Mouse (Mus musculus): ENCODE measurements around the gene Nutf2. TPM values are rescaled to one million over a fixed set of nuclear protein-coding genes. Genes with fewer than 3 reads are reported as not detected.

Gene Nutf2
- polyA plus RNA-seq, 2 experiments from 2014 or later, result 5.1 to 101 TPM

Other genes with a start within 250 kb of the Nutf2 start
- 10 to 100 TPM; 51.3 to 61.4 TPM for gene Ctcf, start 224.0 kb upstream of the Nutf2 start, polyA plus RNA-seq (2017; shearing (Covaris generic))
- under 1 TPM in 1 of 2 experiments, not detected in 1; 0.87 TPM for gene Agrp, start 223.2 kb upstream of the Nutf2 start, polyA plus RNA-seq (2017; shearing (Covaris generic))
- 1 to 10 TPM; 6.0 to 7.9 TPM for gene Carmil2, start 174.3 kb upstream of the Nutf2 start, polyA plus RNA-seq (2017; shearing (Covaris generic))
- 10 to 100 TPM; 50.0 to 57.3 TPM for gene Acd, start 159.5 kb upstream of the Nutf2 start, polyA plus RNA-seq (2017; shearing (Covaris generic))
- 10 to 100 TPM; 10.8 to 13.8 TPM for gene Pard6a, start 159.4 kb upstream of the Nutf2 start, polyA plus RNA-seq (2017; shearing (Covaris generic))
- not detected for gene 4933405L10Rik, start 152.9 kb upstream of the Nutf2 start, polyA plus RNA-seq (2017; shearing (Covaris generic))
- 1 to 10 TPM; 1.4 to 3.8 TPM for gene Enkd1, start 152.4 kb upstream of the Nutf2 start, polyA plus RNA-seq (2017; shearing (Covaris generic))
- 1 to 10 TPM; 1.8 to 4.3 TPM for gene Gfod2, start 101.9 kb upstream of the Nutf2 start, polyA plus RNA-seq (2017; shearing (Covaris generic))
- 1 to 10 TPM; 6.6 to 7.0 TPM for gene Ranbp10, start 33.2 kb upstream of the Nutf2 start, polyA plus RNA-seq (2017; shearing (Covaris generic))
- gene Tsnaxip1, start 32.8 kb upstream of the Nutf2 start, polyA plus RNA-seq (2017; shearing (Covaris generic)), result not detected
- gene Cenpt, start 7.3 kb upstream of the Nutf2 start, polyA plus RNA-seq (2017; shearing (Covaris generic)), result 10 to 100 TPM; 16.1 to 18.6 TPM
- 1 to 10 TPM; 7.0 to 7.4 TPM for gene Thap11, start 5.4 kb upstream of the Nutf2 start, polyA plus RNA-seq (2017; shearing (Covaris generic))
- 10 to 100 TPM; 24.6 to 32.7 TPM for gene Edc4, start 20.3 kb downstream of the Nutf2 start, polyA plus RNA-seq (2017; shearing (Covaris generic))
- 1 to 10 TPM in 1 of 2 experiments, not detected in 1; 1.3 TPM for gene Nrn1l, start 33.0 kb downstream of the Nutf2 start, polyA plus RNA-seq (2017; shearing (Covaris generic))
- 10 to 100 TPM in 1 of 2 experiments, 1 to 10 TPM in 1; 8.1 to 11.3 TPM for gene Pskh1, start 39.9 kb downstream of the Nutf2 start, polyA plus RNA-seq (2017; shearing (Covaris generic))
- gene Ctrl, start 73.3 kb downstream of the Nutf2 start, polyA plus RNA-seq (2017; shearing (Covaris generic)), result 1 to 10 TPM; 3.2 to 3.3 TPM
- gene Psmb10, start 77.9 kb downstream of the Nutf2 start, polyA plus RNA-seq (2017; shearing (Covaris generic)), result 100 to 1,000 TPM; 368 to 402 TPM
- under 1 TPM; 0.25 to 0.61 TPM for gene Lcat, start 82.8 kb downstream of the Nutf2 start, polyA plus RNA-seq (2017; shearing (Covaris generic))
- 1 to 10 TPM; 3.8 to 8.1 TPM for gene Slc12a4, start 105.5 kb downstream of the Nutf2 start, polyA plus RNA-seq (2017; shearing (Covaris generic))
- gene Dpep3, start 118.8 kb downstream of the Nutf2 start, polyA plus RNA-seq (2017; shearing (Covaris generic)), result not detected
- 10 to 100 TPM; 25.7 to 28.8 TPM for gene Dus2, start 130.8 kb downstream of the Nutf2 start, polyA plus RNA-seq (2017; shearing (Covaris generic))
- not detected for gene Dpep2nb, start 145.4 kb downstream of the Nutf2 start, polyA plus RNA-seq (2017; shearing (Covaris generic))
- 10 to 100 TPM in 1 of 2 experiments, 1 to 10 TPM in 1; 9.7 to 12.1 TPM for gene Ddx28, start 151.3 kb downstream of the Nutf2 start, polyA plus RNA-seq (2017; shearing (Covaris generic))
- gene Nfatc3, start 198.3 kb downstream of the Nutf2 start, polyA plus RNA-seq (2017; shearing (Covaris generic)), result 10 to 100 TPM; 30.0 to 31.5 TPM